Mouse (Mus musculus) liver, embryonic 16.5 days (tissue): ENCODE measurements around the gene Thada. TPM values are rescaled to one million over a fixed set of nuclear protein-coding genes. Genes with fewer than 3 reads are reported as not detected.

Source experiments
- ATAC-seq: fragments of 200-750 bp; cut with Nextera tagmentation; 2 replicates; pipeline ENCODE4 v1.8.0; 2017; ENCODE audit warnings: low read depth, mild to moderate bottlenecking, moderate number of reproducible peaks, moderate library complexity
- H3K27ac ChIP-seq: fragments of 300-500 bp; sonication (generic); 2 replicates; pipeline ENCODE4 v1.5.1; 2014; ENCODE audit warnings: mild to moderate bottlenecking, low read length
- H3K27me3 ChIP-seq: fragments of 300-500 bp; sonication (generic); 2 replicates; pipeline ENCODE4 v1.6.1; 2014; ENCODE audit warnings: low read depth, low read length, mixed read lengths; ENCODE audit not compliant: control insufficient read depth, insufficient read depth
- H3K36me3 ChIP-seq: fragments of 300-500 bp; sonication (generic); 2 replicates; pipeline ENCODE4 v1.6.1; 2014; ENCODE audit warnings: mild to moderate bottlenecking; ENCODE audit not compliant: control insufficient read depth, insufficient read depth
- H3K4me1 ChIP-seq: fragments of 300-500 bp; sonication (generic); 2 replicates; pipeline ENCODE4 v1.6.1; 2014; ENCODE audit warnings: low read depth, low read length, mixed read lengths; ENCODE audit not compliant: control insufficient read depth
- H3K4me2 ChIP-seq: fragments of 300-500 bp; sonication (generic); 2 replicates; pipeline ENCODE4 v1.6.1; 2014; ENCODE audit warnings: low read depth, low read length, mixed read lengths
- H3K4me3 ChIP-seq: fragments of 300-500 bp; sonication (generic); 2 replicates; pipeline ENCODE4 v1.5.1; 2014; ENCODE audit warnings: low read depth, mild to moderate bottlenecking, low read length
- H3K9ac ChIP-seq: fragments of 300-500 bp; sonication (generic); 2 replicates; pipeline ENCODE4 v1.6.1; 2014; ENCODE audit warnings: low read depth, low read length
- H3K9me3 ChIP-seq: fragments of 300-500 bp; sonication (generic); replicated peaks from 2 replicates; pipeline ENCODE4 v1.6.1; 2016; ENCODE audit warnings: low read length; ENCODE audit not compliant: control insufficient read depth
- WGBS: fragments of 180-500 bp; shearing (Covaris S2); extraction: QIAGEN DNeasy Blood & Tissue Kit; methylation state at CpG from one replicate; pipeline ENCODE4 v1.1.7; 2014; ENCODE audit not compliant: insufficient replicate concordance; 5-methylcytosine and 5-hydroxymethylcytosine counted together
- polyA plus RNA-seq: library from polyadenylated mRNA; unstranded; fragments of >200 nt; fragmentation: Nextera tagmentation; extraction: Ambion mirVana; gene quantifications from 2 replicates; pipeline ENCODE4 v1.2.1, GENCODE M21; 2015

Gene Thada
- polyA plus RNA-seq, 1 experiment from 2014 or later, result 2.2 TPM

DNA sequence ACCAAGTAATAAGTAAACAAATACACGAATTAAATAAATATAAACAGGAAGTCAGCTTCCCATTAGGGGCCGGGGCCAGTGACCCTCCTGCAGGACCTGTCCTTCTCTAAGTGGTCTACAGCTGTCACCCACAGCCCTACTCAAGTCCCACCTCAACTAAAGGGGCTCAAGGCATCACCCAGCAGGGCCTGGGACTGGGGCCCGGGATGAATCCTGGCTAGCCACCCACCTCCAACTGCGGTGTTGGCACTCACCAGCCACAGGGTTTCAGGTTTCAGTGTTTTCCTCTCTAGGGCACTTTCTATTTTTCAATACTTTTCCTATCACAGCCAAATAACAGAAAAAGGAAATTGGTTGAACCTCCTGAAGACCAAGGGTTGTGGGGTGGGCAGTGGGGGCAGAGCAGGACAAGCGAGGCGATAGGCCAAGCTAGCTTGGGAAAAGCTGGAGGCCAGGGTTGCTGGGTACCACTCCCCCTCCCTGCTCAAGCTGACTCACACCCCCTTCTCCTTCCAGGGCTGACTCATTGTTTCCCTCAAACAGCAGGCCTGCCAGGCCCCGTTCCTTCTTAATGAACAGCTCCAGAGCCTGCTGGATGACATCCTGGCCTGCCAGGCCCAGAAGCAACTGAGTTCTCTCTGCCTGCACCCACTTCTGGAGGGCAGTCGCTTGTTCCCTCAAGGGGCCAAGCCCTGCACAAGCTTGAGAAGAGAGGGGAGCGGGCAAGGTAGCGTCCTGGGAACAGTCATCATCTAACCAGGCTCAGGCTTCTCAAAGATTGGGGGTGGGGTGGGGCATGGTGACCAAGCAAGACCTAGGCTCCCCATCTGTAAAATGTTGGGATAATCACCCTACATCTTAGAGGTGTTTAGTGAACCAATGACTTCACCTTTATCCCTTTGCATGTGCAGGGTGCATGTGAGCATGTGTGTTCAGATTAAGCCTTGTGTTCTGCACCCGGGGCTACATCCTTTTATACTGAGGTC, 317.2 kb downstream of the Thada start:
- peak overlapping the region; percentile 66; the same call in 1 of the 2 replicates for H3K4me2 ChIP-seq
- no peaks in the 10 kb centered on the region for H3K36me3 ChIP-seq
- H3K4me3 ChIP-seq, result no peak overlapping the region
- no peaks in the 10 kb centered on the region for H3K9me3 ChIP-seq
- ATAC-seq, result peak; percentile 12; the same call in 1 of the 2 replicates
- peak overlapping the region; percentile 29 for H3K9ac ChIP-seq
- H3K27me3 ChIP-seq, result no peaks in the 10 kb centered on the region
- H3K4me1 ChIP-seq, result peaks cover 96% of the 10 kb centered on the region
- WGBS, result 40% methylated on average over 11 of the region's 11 CpGs
- peak overlapping the region; percentile 89 for H3K27ac ChIP-seq

DNA sequence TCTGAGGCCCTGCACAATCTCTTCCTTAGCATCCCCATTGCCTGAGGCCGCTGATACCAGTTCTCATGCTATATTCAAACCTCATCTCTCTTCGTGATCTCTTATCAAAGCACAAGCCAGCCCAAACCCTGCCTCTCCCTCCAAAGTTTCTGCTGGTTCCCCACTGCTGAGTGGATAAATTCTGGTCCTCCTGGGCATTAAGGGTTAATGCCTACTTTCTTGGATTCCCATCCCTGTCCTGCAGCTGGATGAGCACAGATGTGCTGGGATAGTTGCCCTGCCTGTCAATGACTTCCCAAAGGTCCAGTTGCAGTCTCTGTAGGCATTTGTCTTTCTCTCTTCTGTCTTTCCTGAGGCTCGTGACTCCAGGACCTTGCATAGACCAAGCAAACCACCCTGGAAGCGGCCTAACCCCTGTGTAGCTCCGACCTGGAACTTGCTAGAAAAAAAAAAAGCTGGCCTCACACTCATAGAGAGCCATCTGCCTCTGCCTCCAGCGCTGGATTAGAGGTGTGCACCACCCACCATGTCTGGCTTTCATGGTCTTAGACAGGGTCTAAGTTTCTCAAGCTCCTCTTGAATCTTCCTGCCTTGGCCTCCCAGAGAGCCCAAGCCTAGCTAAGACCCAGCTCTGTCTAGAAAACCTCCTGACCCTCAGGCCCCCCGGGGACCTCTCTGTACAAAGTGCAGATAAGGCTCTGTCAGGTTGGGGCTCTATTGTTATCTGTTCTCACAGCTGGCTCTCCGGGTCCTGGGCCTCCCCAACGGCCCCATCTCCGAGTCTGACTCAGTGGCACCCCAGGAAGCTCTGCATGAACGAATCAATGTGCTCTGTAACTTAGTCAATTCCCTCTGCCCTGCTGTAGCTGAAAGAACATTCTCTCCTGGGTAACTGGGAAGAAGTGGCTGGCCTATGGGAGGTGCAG, 318.6 kb downstream of the Thada start:
- no peaks in the 10 kb centered on the region for H3K27me3 ChIP-seq
- 16% methylated on average over 11 of the region's 11 CpGs for WGBS
- H3K9me3 ChIP-seq, result no peaks in the 10 kb centered on the region
- peaks cover 95% of the 10 kb centered on the region for H3K4me1 ChIP-seq
- peak overlapping the region; percentile 66 for H3K4me2 ChIP-seq
- no peaks in the 10 kb centered on the region for H3K36me3 ChIP-seq
- peak overlapping the region; percentile 29 for H3K9ac ChIP-seq
- peak overlapping the region; percentile 89 for H3K27ac ChIP-seq
- peak overlapping the region; percentile 31 for H3K4me3 ChIP-seq
- ATAC-seq, result peak; percentile 83

DNA sequence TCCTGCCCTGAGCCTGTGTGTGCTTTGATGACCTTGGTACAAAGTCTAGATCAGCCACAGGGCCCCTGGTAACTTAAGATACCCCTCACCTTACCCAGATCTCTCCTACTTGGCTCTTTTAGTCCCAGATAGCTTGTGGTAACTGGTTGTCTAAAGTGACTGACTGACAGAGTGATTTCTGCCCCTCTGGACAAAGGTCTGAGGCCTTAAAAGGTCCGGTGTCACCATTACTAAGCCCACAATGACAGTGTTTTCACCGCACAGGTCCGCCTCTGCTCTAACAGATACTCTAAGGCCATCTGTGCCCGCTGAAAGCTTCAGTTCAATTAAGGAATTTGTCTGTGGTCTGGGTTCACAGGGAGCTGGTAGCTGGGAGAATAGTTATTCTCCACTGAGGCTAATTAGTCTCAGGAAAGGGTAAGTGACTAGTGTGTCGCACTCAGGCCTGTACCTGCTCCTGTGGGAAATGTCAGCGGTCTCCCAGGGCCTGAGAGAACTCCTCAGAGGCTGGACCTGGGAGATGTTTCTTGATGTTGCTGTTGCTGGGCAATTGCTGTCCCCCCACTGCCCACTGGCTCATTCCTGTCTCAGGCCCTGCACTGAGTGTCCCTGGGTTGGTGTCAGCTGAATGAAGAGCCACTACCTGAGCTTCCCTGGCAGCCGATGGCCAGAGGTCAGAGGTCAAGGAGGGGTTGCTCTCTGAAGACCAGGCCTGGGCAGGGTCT, 319.4 kb downstream of the Thada start:
- Histone ChIP-seq H3K27me3 (no peaks in the 10 kb centered on the region), H3K4me1 (peaks cover 91% of the 10 kb centered on the region), H3K27ac (peak overlapping the region; percentile 89), H3K4me2 (peak overlapping the region; percentile 66), H3K4me3 (no peak overlapping the region; the same call in 1 of the 2 replicates), H3K9ac (peak overlapping the region; percentile 29), H3K9me3 (no peaks in the 10 kb centered on the region), H3K36me3 (no peaks in the 10 kb centered on the region)
- WGBS, result 40% methylated on average over 7 of the region's 7 CpGs
- 0 out of 2 replicates have a peak, but pooled peaks have one; percentile 2 for ATAC-seq

DNA sequence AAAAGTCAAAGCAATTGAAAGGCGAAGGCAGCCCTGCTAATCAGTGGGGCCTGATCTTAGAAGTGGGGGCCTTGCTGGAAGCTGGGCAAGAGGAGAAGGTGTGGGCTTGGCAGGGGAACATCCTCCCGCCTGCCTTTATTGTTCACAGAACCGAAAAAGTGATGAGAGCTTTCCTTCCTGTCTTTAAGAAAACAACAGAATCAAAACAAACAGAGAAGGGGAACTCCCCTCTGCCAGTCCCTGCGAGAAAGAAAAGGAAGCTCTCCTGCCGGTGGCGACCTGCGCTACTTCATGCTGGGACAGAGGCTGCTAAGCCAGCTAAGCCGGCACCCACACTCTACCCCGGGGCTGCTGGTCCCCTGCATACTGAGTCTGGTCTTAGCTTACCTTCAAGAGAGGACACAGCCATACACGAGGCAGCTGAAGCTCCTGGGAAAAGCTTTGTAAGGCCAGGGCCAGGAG, 320.1 kb downstream of the Thada start:
- no peak for ATAC-seq
- H3K4me3 ChIP-seq, result no peak overlapping the region

DNA sequence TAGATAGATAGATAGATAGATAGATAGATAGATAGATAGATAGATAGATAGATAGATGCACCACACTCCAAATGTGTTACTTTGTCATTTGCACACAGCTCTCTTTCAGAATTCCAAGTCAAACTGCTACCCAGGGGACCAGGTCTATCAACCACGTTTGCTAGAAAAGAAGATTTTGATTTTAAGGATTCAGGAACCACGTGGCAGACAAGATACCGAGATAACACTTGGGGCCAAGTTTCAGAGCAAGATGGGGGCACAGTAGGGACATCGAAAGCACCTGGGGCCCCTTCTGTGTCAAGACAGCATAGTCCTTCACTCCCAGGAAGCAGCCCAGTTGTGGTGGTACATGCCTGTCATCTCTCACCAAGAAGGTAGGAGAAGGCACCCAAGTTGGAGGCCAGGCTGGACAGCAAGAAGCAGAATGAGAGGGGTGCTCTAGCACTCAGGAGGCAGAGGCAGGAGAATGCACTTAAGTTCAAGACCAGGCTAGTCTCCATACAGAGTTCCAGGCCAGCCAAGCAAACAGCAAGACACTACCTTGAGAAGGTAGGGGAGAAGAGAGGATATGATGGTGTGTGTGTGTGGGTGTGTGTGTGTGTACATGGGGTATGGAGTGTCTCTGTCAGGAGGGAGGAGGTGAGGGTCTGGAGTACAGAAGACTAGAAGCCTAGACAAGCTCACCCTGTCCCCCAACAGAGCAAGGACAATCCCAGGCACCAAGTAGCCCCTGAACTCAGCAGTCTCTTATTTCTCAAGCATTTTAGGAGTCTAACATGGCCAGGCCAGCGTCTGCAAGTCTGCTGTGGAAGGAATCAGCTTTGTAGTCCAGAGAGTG, 321.0 kb downstream of the Thada start:
- 23% methylated on average over 5 of the region's 5 CpGs for WGBS
- Histone ChIP-seq H3K4me1 (peaks cover 90% of the 10 kb centered on the region), H3K27ac (peak overlapping the region; percentile 89), H3K9me3 (no peaks in the 10 kb centered on the region), H3K27me3 (no peaks in the 10 kb centered on the region), H3K9ac (peak overlapping the region; percentile 44; the same call in 1 of the 2 replicates), H3K4me2 (no peak overlapping the region), H3K4me3 (no peak overlapping the region), H3K36me3 (no peaks in the 10 kb centered on the region)
- ATAC-seq, result no peak

More for the DNA sequence above, 320.1 kb downstream of the Thada start:
- Histone ChIP-seq H3K36me3 (no peaks in the 10 kb centered on the region), H3K27me3 (no peaks in the 10 kb centered on the region), H3K9me3 (no peaks in the 10 kb centered on the region), H3K27ac (peak overlapping the region; percentile 89), H3K9ac (peak overlapping the region; percentile 29), H3K4me2 (peak overlapping the region; percentile 66), H3K4me1 (peaks cover 92% of the 10 kb centered on the region)
- 6% methylated on average over 10 of the region's 10 CpGs for WGBS

- H3K9ac ChIP-seq, result no peak overlapping the region
- 77% methylated on average over 3 of the region's 3 CpGs for WGBS
- no peak for ATAC-seq
- no peak overlapping the region for H3K27ac ChIP-seq
- no peak overlapping the region for H3K4me3 ChIP-seq
- no peak overlapping the region for H3K4me2 ChIP-seq
- H3K27me3 ChIP-seq, result no peaks in the 10 kb centered on the region
- H3K9me3 ChIP-seq, result no peaks in the 10 kb centered on the region
- no peaks in the 10 kb centered on the region for H3K36me3 ChIP-seq
- peaks cover 85% of the 10 kb centered on the region for H3K4me1 ChIP-seq
Observed at GRCm38 (mm10) chr17:84144130-84144529, 321.9 kb downstream of the Thada start.

DNA sequence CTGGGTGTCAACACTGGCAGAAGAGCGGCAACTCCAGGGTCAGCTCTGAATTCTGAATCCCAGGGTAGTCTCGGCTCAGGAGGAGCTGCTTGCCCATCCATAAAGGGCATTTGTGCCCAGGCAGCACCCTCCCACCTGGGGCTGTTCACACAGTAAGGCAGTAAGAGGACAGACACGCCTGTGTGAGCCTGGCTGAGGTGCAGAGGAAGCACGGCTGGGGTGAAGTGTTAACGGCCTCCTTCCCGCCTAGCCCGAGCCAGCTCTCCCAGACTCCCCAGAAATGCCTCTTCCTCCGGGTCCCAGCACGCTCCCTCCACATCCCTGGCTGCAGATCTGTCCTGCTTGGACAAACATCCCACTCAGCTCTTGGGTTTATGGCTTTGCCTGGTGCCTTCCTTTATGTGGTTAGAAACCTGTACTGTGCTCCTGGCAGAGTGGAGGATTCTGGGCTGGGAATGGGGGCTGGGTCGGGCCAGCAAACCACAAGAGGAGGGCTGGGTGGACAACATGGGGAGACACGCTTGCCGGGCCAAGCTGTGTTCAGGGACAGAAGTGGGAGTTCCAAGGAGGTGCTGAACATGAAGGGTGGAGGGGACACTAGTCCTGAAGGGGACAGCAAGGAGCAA, 322.7 kb downstream of the Thada start:
- Histone ChIP-seq H3K27me3 (no peaks in the 10 kb centered on the region), H3K36me3 (no peaks in the 10 kb centered on the region), H3K4me1 (peaks cover 80% of the 10 kb centered on the region), H3K9ac (0 out of 2 replicates have a peak overlapping the region, but pooled peaks have one; percentile 17), H3K9me3 (no peaks in the 10 kb centered on the region), H3K4me2 (no peak overlapping the region), H3K4me3 (no peak overlapping the region), H3K27ac (no peak overlapping the region)
- WGBS, result 44% methylated on average over 12 of the region's 12 CpGs
- ATAC-seq, result no peak
